Comparison of ENCODE assay signal across 15 mouse cellular contexts in the genomic region with DNA sequence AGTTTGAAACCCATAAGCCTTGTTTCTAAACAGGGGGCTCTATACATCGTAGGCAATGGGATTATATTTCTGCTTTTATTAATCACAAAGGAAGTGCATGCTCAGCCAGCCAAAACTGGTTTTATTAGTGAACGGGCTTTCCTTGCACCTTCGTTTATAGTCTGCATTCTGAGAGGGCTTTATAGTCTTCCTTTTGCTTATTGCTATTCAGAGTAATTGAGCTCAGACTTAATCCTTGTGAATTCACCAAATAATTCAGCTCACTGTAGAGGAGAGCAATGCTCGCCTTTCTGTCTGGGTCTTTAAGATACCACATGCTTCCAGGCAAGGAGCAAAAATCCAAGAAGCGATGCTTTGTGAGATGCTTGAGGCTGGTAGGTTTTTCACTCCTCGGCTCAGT.
"Had no signal": no experiment of that assay in that cellular context is flagged by ENCODE, and none has a peak within 500 bp of the region (broad histone marks: within the 10 kb centered on the region; RNA-seq: fewer than 3 reads in every experiment).

No protein-coding gene starts in this region.

- H3K36me3 ChIP-seq: lung, embryonic 15.5 days; midbrain, embryonic 13.5 days; midbrain, embryonic 15.5 days; neural tube, embryonic 12.5 days had no signal

- H3K4me3 ChIP-seq: lung, embryonic 15.5 days; megakaryocyte, embryonic 14.5 days; midbrain, embryonic 13.5 days; midbrain, embryonic 15.5 days; neural tube, embryonic 12.5 days had no signal

- DNase-seq: lung, adult 2 months; lung, postnatal 14 days; lung, postnatal 36 days; right cerebral cortex, postnatal 14 days; spleen, adult 18-20 months; thymus, adult 18-20 months; thymus, postnatal 14 days; thymus, postnatal 36 days had no signal

- H3K9ac ChIP-seq: lung, embryonic 15.5 days; midbrain, embryonic 13.5 days; midbrain, embryonic 15.5 days; neural tube, embryonic 12.5 days had no signal

- H3K27ac ChIP-seq: lung, embryonic 15.5 days; macrophage; midbrain, embryonic 13.5 days; midbrain, embryonic 15.5 days; neural tube, embryonic 12.5 days had no signal

- H3K9me3 ChIP-seq: lung, embryonic 15.5 days; midbrain, embryonic 13.5 days; midbrain, embryonic 15.5 days; neural tube, embryonic 12.5 days had no signal

- H3K4me2 ChIP-seq: lung, embryonic 15.5 days; midbrain, embryonic 11.5 days; midbrain, embryonic 13.5 days; midbrain, embryonic 15.5 days; neural tube, embryonic 12.5 days had no signal

- H3K27me3 ChIP-seq: lung, embryonic 15.5 days; megakaryocyte, embryonic 14.5 days; midbrain, embryonic 13.5 days; midbrain, embryonic 15.5 days; neural tube, embryonic 12.5 days had no signal

- ATAC-seq: midbrain, embryonic 13.5 days; midbrain, embryonic 15.5 days had no signal

- H3K4me1 ChIP-seq: megakaryocyte, embryonic 14.5 days; midbrain, embryonic 13.5 days; midbrain, embryonic 15.5 days; neural tube, embryonic 12.5 days had no signal
